Mouse (Mus musculus): ENCODE data around the gene Hlcs.

GRCm38 (mm10) chr16:94291141-94291540, 22.2 kb downstream of the Hlcs start:
- no peak for TF ChIP-seq CTCF (IDR thresholded peaks at IDR 0.05; ENCODE audit: low read depth, low read length)
- TF ChIP-seq POLR2A (IDR thresholded peaks at IDR 0.05; ENCODE audit: borderline replicate concordance, low read depth, low read length) = no peak

Data from bone marrow macrophage, adult 2 months (primary cell).